Mouse (Mus musculus): Measurements from ENCODE around the gene Ktn1.

The Ktn1 gene

DNA sequence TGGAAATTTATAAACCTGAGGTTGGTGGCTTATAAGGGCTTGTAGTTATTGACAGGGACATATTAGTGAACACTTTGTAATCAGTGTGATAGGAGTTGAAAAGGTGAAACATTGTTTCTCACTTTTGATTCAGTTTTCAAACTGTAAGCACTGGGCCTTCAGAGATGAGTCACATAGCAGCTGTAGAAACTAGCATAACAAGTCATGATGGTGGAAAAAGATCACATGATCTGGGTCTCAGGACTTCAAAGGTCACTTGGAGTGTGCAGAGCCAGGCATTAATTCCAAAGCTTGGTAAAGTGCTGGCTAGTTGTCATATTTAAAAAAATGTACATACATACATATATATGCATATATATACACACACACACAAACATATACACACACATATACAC is 16.2 kb downstream of the Ktn1 start:
- in situ Hi-C loops (cut with MboI, MseI): no loop called here

DNA sequence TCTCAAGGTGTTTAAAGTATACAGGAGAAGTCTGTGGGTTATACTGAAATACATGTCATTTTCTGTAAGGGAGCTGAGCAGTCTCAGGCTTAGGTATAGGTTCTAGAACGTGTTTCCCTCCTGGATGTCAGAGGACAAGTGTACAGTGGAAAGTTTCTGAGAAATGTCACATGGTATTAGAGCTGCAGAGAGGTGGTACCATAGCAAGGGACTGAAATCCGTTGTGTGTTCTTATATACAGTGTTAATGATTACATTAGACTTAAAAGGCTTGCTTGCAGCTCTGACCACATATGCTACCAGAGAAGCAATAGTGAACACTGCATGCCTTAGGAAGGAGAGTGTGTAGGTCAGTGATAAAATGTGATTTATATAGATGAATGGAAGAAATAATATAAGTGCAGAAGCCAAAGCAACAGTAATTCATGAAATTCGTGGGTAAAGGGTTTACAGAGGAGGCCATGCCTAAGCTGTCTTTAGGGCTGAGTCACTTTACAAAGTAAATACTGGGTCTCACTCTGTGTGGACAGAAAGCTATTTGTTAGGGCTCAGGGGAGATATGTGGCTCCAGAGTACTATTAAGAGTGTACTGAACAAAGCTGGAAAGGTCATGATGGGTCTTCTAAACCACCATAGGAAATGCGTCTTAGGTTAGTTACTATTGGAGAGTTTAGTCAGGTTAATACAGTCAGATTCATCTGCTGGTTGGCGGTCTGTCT is 17.0 kb downstream of the Ktn1 start:
- in situ Hi-C loops (cut with MboI, MseI): no loop called here

- in situ Hi-C loops (cut with MboI, MseI): no loop called here
Measured at GRCm38 (mm10) chr14:47668096-47668495, 19.8 kb downstream of the Ktn1 start.

DNA sequence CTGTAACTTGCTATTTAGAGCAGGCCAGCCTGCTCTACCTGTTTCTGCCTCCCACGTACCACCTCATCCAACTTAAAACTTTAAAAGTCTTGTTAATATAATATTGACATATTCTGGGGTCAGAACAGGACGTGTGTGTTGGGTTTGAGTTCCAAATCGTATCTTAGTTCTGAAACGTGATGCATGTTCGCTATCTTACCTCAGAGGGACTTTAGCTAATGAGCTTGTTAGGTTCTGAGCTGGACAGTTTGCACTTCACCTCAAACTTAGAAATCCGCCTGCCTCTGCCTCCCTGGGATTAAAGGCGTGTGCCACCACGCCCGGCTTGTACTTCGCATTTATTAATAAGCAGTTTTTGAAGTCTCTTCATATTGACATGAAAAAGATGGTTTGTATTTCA is 34.6 kb downstream of the Ktn1 start:
- in situ Hi-C loops (cut with MboI, MseI): no loop called here

- in situ Hi-C loops (cut with MboI, MseI): no loop called here
Measured at GRCm38 (mm10) chr14:47684579-47684978, 36.3 kb downstream of the Ktn1 start.

DNA sequence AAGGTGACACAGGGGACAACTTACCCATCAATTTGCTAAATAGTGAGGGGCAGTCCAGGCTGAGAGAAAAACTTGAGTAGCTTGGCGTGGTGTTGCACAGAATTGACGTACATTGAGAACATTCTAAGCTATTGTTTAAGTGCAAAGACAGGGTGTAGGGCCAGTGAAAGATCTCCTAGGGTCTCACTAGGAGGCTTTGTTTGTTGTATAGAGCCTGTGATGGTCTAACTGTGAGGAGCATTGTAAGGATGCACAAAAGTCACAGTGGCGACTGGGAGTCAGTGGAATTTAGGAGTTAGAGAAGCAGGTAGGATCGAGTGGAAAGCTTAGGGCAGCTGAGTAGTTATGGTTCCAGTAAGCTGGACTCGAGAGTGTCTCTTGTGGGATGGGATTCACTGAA is 50.9 kb downstream of the Ktn1 start:
- in situ Hi-C loops (cut with MboI, MseI): no loop called here

DNA sequence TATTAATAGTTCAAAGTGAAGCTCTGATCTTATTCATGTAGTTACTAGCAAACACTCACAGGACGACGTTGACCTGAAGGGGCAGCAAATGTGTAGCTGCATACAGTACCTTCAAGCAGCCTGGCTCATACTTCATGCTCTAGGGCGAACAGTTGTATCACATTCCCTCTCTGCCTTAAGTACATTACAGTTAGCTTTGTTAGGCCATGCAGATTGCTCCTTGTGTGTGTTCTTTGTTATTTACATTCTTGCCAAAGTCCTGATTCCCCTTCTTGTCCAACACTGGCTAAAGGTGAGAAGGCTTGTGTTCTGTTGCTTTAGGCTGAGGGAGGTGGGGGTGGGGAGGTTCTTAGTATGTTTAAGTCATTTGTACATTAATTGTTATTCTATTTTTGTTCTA is 61.3 kb downstream of the Ktn1 start:
- in situ Hi-C loops (cut with MboI, MseI): loop anchor here in 1 of 2 experiments (10.0 kb wide), 1 partner anchor 535 kb away; no protein-coding TSS in a partner anchor

DNA sequence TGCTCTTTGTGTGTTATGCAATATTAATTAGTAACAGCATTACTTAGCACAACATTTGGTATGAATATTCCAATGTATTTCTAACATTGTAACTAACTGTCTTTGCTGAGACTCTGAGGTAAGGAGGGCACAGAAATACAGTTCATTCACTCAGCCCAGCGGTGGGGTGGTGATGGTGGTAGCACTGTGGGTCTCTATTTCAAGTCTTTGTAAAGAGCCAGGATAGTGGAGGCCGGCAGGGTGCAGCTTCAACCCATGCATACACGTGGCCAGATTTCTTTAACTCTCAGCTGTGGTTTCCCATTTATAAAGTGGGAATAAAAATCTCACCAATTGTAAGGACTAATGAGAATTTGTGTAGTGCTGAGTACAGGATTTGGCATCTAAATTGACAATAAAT is 67.5 kb downstream of the Ktn1 start:
- in situ Hi-C loops (cut with MboI, MseI): no loop called here

DNA sequence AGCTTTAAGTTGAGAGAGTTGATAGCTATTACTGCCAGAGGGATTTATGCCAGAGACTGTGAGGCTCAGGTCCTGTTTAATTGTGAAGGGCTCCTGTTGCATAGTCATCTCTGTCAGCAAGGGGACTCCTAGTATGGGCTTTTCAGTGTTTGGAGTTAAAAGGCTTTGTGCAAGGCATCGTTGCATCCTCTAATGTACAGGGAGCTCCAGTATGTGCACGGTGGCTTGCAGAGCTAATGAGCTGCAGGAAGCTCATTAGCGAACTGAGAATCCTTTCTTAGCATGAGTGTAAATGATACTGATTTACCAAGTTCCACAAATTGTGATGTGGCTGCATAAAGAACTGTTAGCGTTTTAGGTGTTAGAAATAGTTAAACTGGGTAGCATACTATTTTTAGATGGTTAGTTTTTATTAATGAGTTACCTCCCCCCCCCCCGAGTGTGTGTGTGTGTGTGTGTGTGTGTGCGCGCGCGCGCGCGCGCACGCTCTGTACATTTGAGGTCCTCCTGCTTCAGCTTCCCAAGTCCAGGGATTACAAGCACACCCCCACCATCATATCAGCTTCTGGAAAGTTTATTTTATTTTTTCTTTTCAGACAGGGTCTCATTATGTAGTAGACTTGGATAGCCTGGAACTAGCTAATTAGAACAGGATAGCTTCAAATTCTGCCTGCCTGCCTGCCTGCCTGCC is 69.8 kb downstream of the Ktn1 start:
- in situ Hi-C loops (cut with MboI, MseI): no loop called here

- in situ Hi-C loops (cut with MboI, MseI): loop anchor here in 1 of 2 experiments (10.0 kb wide), 1 partner anchor 375 kb away; no protein-coding TSS in a partner anchor
Measured at GRCm38 (mm10) chr14:47720023-47720422, 71.8 kb downstream of the Ktn1 start.

GRCm38 (mm10) chr14:47723035-47723434 is 74.8 kb downstream of the Ktn1 start:
- in situ Hi-C loops (cut with MboI, MseI): loop anchor here in 1 of 2 experiments (10.0 kb wide), 1 partner anchor 378 kb away; no protein-coding TSS in a partner anchor

- in situ Hi-C loops (cut with MboI, MseI): loop anchor here in 1 of 2 experiments (10.0 kb wide), 1 partner anchor 384 kb away; no protein-coding TSS in a partner anchor
Measured at GRCm38 (mm10) chr14:47728594-47728993, 80.3 kb downstream of the Ktn1 start.

DNA sequence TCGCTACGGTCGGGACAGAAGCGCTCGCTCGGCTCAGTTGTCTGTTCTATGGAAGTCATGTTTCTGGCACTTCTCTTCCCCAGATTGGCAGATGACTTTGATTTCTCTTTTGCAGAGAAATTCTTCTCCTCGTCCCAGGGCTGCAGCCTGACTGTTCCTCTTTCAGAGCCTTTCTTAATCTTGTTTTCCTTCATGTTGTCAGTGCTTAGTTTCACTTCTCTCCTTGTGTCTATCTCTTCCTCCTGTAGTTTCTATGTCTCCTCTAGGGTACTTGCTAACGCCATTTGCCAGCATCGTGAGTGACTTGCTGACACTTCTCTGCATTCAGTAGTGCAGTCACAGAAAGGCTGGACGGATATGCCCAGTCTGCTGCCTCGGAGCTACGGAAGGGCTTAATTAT is 87.1 kb downstream of the Ktn1 start:
- in situ Hi-C loops (cut with MboI, MseI): no loop called here

DNA sequence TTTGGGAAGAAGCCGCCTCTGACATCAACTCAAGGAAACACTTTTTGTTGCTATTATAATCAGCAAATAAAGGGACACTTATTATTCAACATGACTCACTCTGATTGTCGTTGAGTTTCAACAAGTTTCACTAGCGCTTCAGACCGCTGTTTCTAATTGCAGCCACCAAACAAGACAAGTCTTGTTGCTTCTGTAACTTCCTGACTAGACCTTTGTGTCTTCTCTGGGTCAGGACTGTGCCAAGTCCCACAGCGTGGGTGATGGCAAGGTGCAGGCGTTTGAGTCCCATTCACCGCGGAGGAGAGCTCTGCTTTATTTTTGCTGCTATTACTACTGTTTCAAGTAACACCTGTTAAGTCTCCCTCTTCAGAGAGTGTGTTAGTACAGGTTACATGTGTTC is 88.2 kb downstream of the Ktn1 start:
- in situ Hi-C loops (cut with MboI, MseI): no loop called here

DNA sequence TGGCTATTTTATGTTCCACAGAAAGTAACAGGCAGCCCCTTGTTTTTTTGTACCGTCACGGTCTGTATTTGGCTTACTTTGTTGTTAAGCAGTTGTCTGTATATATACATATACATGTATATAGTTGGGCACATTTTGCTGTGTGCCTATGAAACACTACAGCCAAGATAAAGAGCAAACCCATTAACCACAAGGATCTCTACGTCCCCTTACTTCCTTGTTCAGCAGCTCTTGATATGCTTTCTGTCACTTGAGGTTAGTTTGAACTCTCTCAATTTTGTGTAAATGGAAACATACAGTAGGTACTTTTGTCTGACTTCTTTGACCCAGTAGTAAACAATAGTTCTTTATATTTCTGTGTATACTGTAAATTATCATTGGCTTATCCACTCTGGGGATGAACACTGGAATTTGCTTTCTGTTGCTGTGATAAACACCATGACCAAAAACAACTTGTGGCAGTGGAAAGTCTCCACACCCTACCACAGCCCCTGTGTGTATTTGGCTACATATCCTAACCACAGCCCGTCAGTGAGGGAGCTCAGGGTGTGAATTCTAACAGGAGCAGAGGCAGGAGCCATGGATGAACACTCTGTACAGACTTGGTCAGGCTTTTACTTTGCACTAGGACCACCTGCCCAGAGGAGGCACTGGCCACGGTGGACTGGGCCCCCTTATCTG is 92.2 kb downstream of the Ktn1 start:
- in situ Hi-C loops (cut with MboI, MseI): no loop called here

GRCm38 (mm10) chr14:47741046-47741445 is 92.8 kb downstream of the Ktn1 start:
- in situ Hi-C loops (cut with MboI, MseI): no loop called here

DNA sequence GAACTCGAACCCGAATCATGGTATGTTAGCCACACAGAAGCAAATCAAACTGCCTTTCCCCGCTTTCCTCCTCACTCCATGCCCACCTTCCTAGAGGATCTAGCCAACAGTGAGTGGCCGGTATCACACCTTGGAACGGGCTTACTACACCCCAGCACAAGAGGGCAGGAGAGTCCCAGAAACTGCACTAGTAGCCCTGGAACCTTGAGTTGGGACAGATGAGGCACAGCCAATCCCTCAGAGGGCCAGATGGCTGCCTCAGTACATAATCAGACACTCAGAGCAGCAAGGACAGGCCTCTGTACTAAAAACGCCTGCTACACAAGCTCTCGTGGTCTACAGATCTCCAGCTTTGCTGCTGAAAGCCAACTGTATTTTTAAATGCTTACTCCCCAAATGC is 94.4 kb downstream of the Ktn1 start:
- in situ Hi-C loops (cut with MboI, MseI): no loop called here

DNA sequence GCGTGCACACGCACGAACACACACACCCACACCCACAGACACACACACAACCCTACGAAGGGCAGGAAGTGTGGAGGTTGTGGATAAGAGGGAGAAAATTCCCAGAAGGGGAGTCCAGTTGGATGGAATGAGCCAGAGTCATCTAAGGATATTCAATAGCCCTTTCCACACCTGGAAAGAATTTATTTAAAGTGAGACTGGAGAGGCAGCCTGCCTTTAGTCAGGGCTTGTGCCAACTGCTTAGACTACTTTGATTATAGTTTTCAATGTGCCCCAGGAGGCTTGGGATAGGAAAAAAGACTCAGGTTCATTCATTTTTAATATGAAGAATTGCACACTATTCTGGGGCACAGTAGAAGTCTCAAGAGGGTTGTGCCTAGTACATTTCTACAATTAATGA is 96.8 kb downstream of the Ktn1 start:
- in situ Hi-C loops (cut with MboI, MseI): no loop called here

- in situ Hi-C loops (cut with MboI, MseI): no loop called here
Measured at GRCm38 (mm10) chr14:47747536-47747935, 99.3 kb downstream of the Ktn1 start.

DNA sequence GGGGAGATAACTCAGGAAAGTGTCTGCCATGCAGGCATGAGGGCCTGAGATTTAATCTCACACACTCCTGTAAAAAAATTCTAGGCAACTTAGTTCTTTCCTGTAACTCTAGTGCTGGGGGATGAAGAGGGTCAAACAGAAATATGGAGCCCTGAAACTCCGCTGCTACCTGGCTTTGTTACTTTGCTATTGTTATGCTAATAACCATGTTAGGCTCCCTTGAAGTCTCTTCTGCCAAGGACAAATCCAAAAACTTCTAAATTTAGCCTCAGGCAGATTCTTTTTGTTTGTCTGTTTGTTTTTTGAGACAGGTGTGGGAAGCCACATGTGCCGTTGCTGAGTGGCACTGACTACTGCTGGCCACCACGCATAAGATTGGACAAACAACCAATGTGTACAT is 100.5 kb downstream of the Ktn1 start:
- in situ Hi-C loops (cut with MboI, MseI): no loop called here

DNA sequence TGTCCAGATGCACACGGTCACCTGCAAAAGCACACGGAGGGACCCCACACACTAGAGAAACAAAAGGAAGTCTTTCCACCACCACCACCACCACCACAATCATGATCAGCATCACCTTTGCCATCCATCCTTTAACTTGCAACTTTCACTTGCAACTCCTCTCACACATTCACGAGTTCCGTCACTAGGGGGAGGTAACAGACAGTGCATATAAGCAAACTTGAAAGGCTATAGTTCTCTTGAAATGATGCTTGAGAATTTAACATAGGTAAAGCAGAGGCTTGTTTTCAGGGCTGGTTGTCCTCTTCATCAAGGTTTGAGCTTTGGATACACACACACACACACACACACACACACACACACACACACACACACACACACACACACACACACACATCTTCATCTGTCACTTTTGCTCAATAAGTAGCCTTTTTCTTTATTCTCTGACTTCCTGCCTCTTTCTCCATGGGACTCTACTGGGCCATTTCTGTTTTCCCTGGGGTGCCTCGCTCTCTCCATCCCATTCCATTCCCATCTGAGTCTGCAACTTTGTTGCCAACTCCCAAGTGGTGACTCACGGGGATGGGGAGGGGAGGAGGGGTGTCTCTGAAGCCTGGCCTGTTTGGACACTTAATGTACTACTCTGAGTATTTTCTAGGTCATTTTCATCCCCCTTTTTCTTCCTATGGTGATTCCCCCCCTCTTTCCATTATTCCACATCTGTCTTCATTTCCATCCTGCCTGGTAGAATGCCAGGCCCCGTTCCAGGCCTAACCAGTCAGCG is 103.4 kb downstream of the Ktn1 start:
- in situ Hi-C loops (cut with MboI, MseI): loop anchor here (5.0 kb wide), 2 partner anchors 606 to 616 kb away; no protein-coding TSS in a partner anchor

Measured in T-helper 17 cell (primary cell).